Mouse (Mus musculus) left cerebral cortex, adult 9 months (tissue): ENCODE data around the gene Nxn.

Experiments used
- DNase-seq, 2 experiments: peaks; one replicate each; pipeline ENCODE4 v3.0.0; 2022; ENCODE audit warnings: low spot score in 2 of 2

Nxn gene

GRCm38 (mm10) chr11:76398798-76399586 is at the start of gene Nxn:
TSS of gene Nxn (minus strand) at chr11:76399140.
- DNase-seq, result peak in 1 of 2 experiments; percentile 65

- no peak for DNase-seq
Observed at GRCm38 (mm10) chr11:76446251-76446650, 47.3 kb upstream of the Nxn start.

- no peak for DNase-seq
Observed at GRCm38 (mm10) chr11:76445459-76445858, 46.5 kb upstream of the Nxn start.

GRCm38 (mm10) chr11:76439666-76440065 is 40.7 kb upstream of the Nxn start:
- peak in 1 of 2 experiments; percentile 64 for DNase-seq

GRCm38 (mm10) chr11:76436864-76437437 is 38.0 kb upstream of the Nxn start:
- DNase-seq, result peak in 1 of 2 experiments; percentile 46

- no peak for DNase-seq
Observed at GRCm38 (mm10) chr11:76436009-76436408, 37.1 kb upstream of the Nxn start.

- no peak for DNase-seq
Observed at GRCm38 (mm10) chr11:76429966-76430631, 31.2 kb upstream of the Nxn start.

- DNase-seq, result no peak
Observed at GRCm38 (mm10) chr11:76429556-76429955, 30.6 kb upstream of the Nxn start.

GRCm38 (mm10) chr11:76429046-76429445 is 30.1 kb upstream of the Nxn start:
- no peak for DNase-seq

- peak in 1 of 2 experiments; percentile 38 for DNase-seq
Observed at GRCm38 (mm10) chr11:76427781-76428180, 28.8 kb upstream of the Nxn start.

GRCm38 (mm10) chr11:76425749-76426148 is 26.8 kb upstream of the Nxn start:
- DNase-seq, result no peak

GRCm38 (mm10) chr11:76420896-76421295 is 22.0 kb upstream of the Nxn start:
- DNase-seq, result no peak

GRCm38 (mm10) chr11:76419179-76419578 is 20.2 kb upstream of the Nxn start:
- DNase-seq, result no peak

- DNase-seq, result peak in 1 of 2 experiments; percentile 65
Observed at GRCm38 (mm10) chr11:76418423-76418822, 19.5 kb upstream of the Nxn start.

GRCm38 (mm10) chr11:76415985-76416384 is 17.0 kb upstream of the Nxn start:
- no peak for DNase-seq

GRCm38 (mm10) chr11:76415001-76415400 is 16.1 kb upstream of the Nxn start:
- DNase-seq, result no peak

- no peak for DNase-seq
Observed at GRCm38 (mm10) chr11:76413202-76413601, 14.3 kb upstream of the Nxn start.

- peak in 1 of 2 experiments; percentile 64 for DNase-seq
Observed at GRCm38 (mm10) chr11:76410826-76411225, 11.9 kb upstream of the Nxn start.

- DNase-seq, result peak; percentile 94 to 99
Observed at GRCm38 (mm10) chr11:76406702-76407583, 8.0 kb upstream of the Nxn start, which contains the start of gene Timm22. TSS of gene Timm22 (plus strand) at chr11:76406952.

GRCm38 (mm10) chr11:76405626-76406264 is 6.8 kb upstream of the Nxn start:
- no peak for DNase-seq

- DNase-seq, result no peak
Observed at GRCm38 (mm10) chr11:76405113-76405512, 6.2 kb upstream of the Nxn start.
